Mouse (Mus musculus): ENCODE results near the gene Nedd9. TPM values are rescaled to one million over a fixed set of nuclear protein-coding genes. Genes with fewer than 3 reads are reported as not detected.

The Nedd9 gene
- total and polyA plus RNA-seq, 2 experiments from 2014 or later = 10.1 to 28.2 TPM

DNA sequence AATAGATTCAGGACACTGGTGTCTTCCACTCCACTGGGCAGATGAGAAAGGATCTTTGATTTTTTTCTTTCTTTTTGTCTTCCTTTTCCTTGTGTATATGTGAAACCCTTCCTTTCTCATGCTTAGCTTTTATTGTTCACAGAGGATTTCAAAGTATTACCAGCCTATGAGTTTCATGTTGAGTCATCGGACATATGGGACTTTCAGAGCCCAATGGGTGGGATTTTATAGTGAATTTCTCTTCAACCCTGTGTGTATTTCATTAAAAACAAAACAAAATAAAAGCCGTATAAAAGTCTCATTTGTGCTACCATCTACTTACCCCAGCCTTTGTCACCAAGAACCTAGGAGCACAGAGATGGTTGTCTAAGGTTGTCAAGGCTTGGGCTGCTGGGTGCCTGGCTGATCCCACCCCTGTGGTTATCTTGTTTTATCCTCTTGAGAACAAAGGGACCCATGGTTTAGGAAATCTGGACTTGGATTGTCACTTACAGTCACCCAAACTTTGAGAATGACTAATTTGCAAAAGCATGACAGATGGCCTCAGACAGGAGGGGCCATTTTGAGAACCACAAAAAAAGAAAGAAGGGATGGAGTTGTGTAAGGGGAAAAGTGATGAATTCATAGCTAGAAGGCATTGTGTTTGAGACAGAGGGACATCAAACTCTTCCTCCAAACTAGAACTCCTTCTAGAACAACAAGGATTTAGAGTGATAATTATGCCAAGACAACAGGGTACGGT, 41.9 kb downstream of the Nedd9 start:
- H3K9ac ChIP-seq (replicated peaks; ENCODE audit: low read depth, low read length) = no peak overlapping the region
- H3K9me3 ChIP-seq (replicated peaks; ENCODE audit: control insufficient read depth, low read length) = no peaks in the 10 kb centered on the region
- no peaks in the 10 kb centered on the region for H3K4me1 ChIP-seq (ENCODE audit: control insufficient read depth, insufficient read depth)
- no peak overlapping the region for H3K27ac ChIP-seq (ENCODE audit: low read depth)
- no peak for DNase-seq (ENCODE audit: low spot score)
- H3K4me3 ChIP-seq (ENCODE audit: low read depth, low read length) = no peak overlapping the region
- no peaks in the 10 kb centered on the region for H3K36me3 ChIP-seq (replicated peaks; ENCODE audit: control insufficient read depth, insufficient read depth, low read length)
- no peak overlapping the region for H3K4me2 ChIP-seq (ENCODE audit: low read depth, low read length)
- TF ChIP-seq EP300 (IDR thresholded peaks at IDR 0.05; ENCODE audit: low read depth) (no peak), CTCF (IDR thresholded peaks at IDR 0.05; ENCODE audit: low read depth) (no peak)
- ATAC-seq (ENCODE audit: insufficient read depth, low read depth) = no peak
- 89% methylated on average over 3 of the region's 3 CpGs for WGBS
- H3K27me3 ChIP-seq (ENCODE audit: control insufficient read depth, insufficient read depth, low read length) = peaks cover 95% of the 10 kb centered on the region

DNA sequence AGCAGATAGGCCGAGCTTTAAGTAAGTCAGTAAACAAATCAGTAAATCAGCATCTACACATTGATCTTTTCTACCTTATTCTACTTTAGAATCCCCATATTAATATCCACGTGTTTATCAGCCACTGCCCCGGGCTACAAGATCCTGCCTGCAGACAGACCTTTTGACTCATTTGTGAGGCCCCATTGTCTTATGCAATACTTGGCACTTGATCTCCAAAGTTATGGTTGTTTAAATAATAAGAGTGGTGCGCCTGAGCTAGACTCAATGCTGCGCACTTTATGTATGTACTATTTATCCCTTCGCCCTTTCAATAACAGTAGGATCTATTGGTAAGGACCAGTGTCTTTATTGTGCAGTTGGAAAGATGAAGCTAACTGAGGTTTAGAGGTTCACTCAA, 42.9 kb downstream of the Nedd9 start:
- no peaks in the 10 kb centered on the region for H3K4me1 ChIP-seq (ENCODE audit: control insufficient read depth, insufficient read depth)
- H3K4me3 ChIP-seq (ENCODE audit: low read depth, low read length) = no peak overlapping the region
- H3K36me3 ChIP-seq (replicated peaks; ENCODE audit: control insufficient read depth, insufficient read depth, low read length) = no peaks in the 10 kb centered on the region
- no peak for DNase-seq (ENCODE audit: low spot score)
- peaks cover 94% of the 10 kb centered on the region for H3K27me3 ChIP-seq (ENCODE audit: control insufficient read depth, insufficient read depth, low read length)
- no peak overlapping the region for H3K27ac ChIP-seq (ENCODE audit: low read depth)
- no peak overlapping the region for H3K9ac ChIP-seq (replicated peaks; ENCODE audit: low read depth, low read length)
- TF ChIP-seq EP300 (IDR thresholded peaks at IDR 0.05; ENCODE audit: low read depth) (no peak), CTCF (IDR thresholded peaks at IDR 0.05; ENCODE audit: low read depth) (no peak)
- 83% methylated on average over 6 of the region's 6 CpGs for WGBS
- H3K4me2 ChIP-seq (ENCODE audit: low read depth, low read length) = no peak overlapping the region
- no peak for ATAC-seq (ENCODE audit: insufficient read depth, low read depth)
- 0 out of 2 replicates have a peak, but pooled peaks cover 4% of the 10 kb centered on the region for H3K9me3 ChIP-seq (replicated peaks; ENCODE audit: control insufficient read depth, low read length)

GRCm38 (mm10) chr13:41442145-41442544, 45.0 kb downstream of the Nedd9 start:
- Histone ChIP-seq H3K9ac (replicated peaks; ENCODE audit: low read depth, low read length) (no peak overlapping the region), H3K9me3 (replicated peaks; ENCODE audit: control insufficient read depth, low read length) (peaks cover 4% of the 10 kb centered on the region; the same call in 1 of the 2 replicates), H3K36me3 (replicated peaks; ENCODE audit: control insufficient read depth, insufficient read depth, low read length) (no peaks in the 10 kb centered on the region), H3K4me3 (ENCODE audit: low read depth, low read length) (no peak overlapping the region), H3K27me3 (ENCODE audit: control insufficient read depth, insufficient read depth, low read length) (peaks cover 89% of the 10 kb centered on the region), H3K4me2 (ENCODE audit: low read depth, low read length) (no peak overlapping the region), H3K4me1 (ENCODE audit: control insufficient read depth, insufficient read depth) (no peaks in the 10 kb centered on the region), H3K27ac (ENCODE audit: low read depth) (no peak overlapping the region)
- no peak for TF ChIP-seq CTCF (IDR thresholded peaks at IDR 0.05; ENCODE audit: low read depth)
- TF ChIP-seq EP300 (IDR thresholded peaks at IDR 0.05; ENCODE audit: low read depth) = no peak
- 82% methylated on average over 4 of the region's 4 CpGs for WGBS
- DNase-seq (ENCODE audit: low spot score) (no peak), ATAC-seq (ENCODE audit: insufficient read depth, low read depth) (no peak)

- Histone ChIP-seq H3K27me3 (ENCODE audit: control insufficient read depth, insufficient read depth, low read length) (peaks cover 79% of the 10 kb centered on the region), H3K4me1 (ENCODE audit: control insufficient read depth, insufficient read depth) (no peaks in the 10 kb centered on the region), H3K4me3 (ENCODE audit: low read depth, low read length) (no peak overlapping the region), H3K9me3 (replicated peaks; ENCODE audit: control insufficient read depth, low read length) (peaks cover 4% of the 10 kb centered on the region; the same call in 1 of the 2 replicates), H3K36me3 (replicated peaks; ENCODE audit: control insufficient read depth, insufficient read depth, low read length) (no peaks in the 10 kb centered on the region), H3K4me2 (ENCODE audit: low read depth, low read length) (no peak overlapping the region), H3K27ac (ENCODE audit: low read depth) (no peak overlapping the region), H3K9ac (replicated peaks; ENCODE audit: low read depth, low read length) (no peak overlapping the region)
- TF ChIP-seq EP300 (IDR thresholded peaks at IDR 0.05; ENCODE audit: low read depth) (no peak), CTCF (IDR thresholded peaks at IDR 0.05; ENCODE audit: low read depth) (no peak)
- ATAC-seq (ENCODE audit: insufficient read depth, low read depth) (no peak), DNase-seq (ENCODE audit: low spot score) (no peak)
- WGBS = 80% methylated on average over 1 of the region's 1 CpGs
Measured at GRCm38 (mm10) chr13:41440205-41440604, 47.0 kb downstream of the Nedd9 start.

GRCm38 (mm10) chr13:41437390-41437789, 49.8 kb downstream of the Nedd9 start:
- no peaks in the 10 kb centered on the region for H3K4me1 ChIP-seq (ENCODE audit: control insufficient read depth, insufficient read depth)
- ATAC-seq (ENCODE audit: insufficient read depth, low read depth) (no peak), DNase-seq (ENCODE audit: low spot score) (no peak)
- H3K27ac ChIP-seq (ENCODE audit: low read depth) = no peak overlapping the region
- H3K4me3 ChIP-seq (ENCODE audit: low read depth, low read length) = no peak overlapping the region
- TF ChIP-seq EP300 (IDR thresholded peaks at IDR 0.05; ENCODE audit: low read depth) (no peak), CTCF (IDR thresholded peaks at IDR 0.05; ENCODE audit: low read depth) (no peak)
- no peak overlapping the region for H3K9ac ChIP-seq (replicated peaks; ENCODE audit: low read depth, low read length)
- no peak overlapping the region for H3K4me2 ChIP-seq (ENCODE audit: low read depth, low read length)
- WGBS = 84% methylated on average over 2 of the region's 2 CpGs
- H3K9me3 ChIP-seq (replicated peaks; ENCODE audit: control insufficient read depth, low read length) = peaks cover 4% of the 10 kb centered on the region; the same call in 1 of the 2 replicates
- no peaks in the 10 kb centered on the region for H3K36me3 ChIP-seq (replicated peaks; ENCODE audit: control insufficient read depth, insufficient read depth, low read length)
- peaks cover 55% of the 10 kb centered on the region for H3K27me3 ChIP-seq (ENCODE audit: control insufficient read depth, insufficient read depth, low read length)

GRCm38 (mm10) chr13:41436731-41437130, 50.4 kb downstream of the Nedd9 start:
- H3K4me2 ChIP-seq (ENCODE audit: low read depth, low read length) = no peak overlapping the region
- H3K27me3 ChIP-seq (ENCODE audit: control insufficient read depth, insufficient read depth, low read length) = peaks cover 50% of the 10 kb centered on the region
- DNase-seq (ENCODE audit: low spot score) (no peak), ATAC-seq (ENCODE audit: insufficient read depth, low read depth) (no peak)
- H3K4me3 ChIP-seq (ENCODE audit: low read depth, low read length) = no peak overlapping the region
- H3K36me3 ChIP-seq (replicated peaks; ENCODE audit: control insufficient read depth, insufficient read depth, low read length) = no peaks in the 10 kb centered on the region
- H3K9ac ChIP-seq (replicated peaks; ENCODE audit: low read depth, low read length) = no peak overlapping the region
- no peaks in the 10 kb centered on the region for H3K4me1 ChIP-seq (ENCODE audit: control insufficient read depth, insufficient read depth)
- TF ChIP-seq EP300 (IDR thresholded peaks at IDR 0.05; ENCODE audit: low read depth) (no peak), CTCF (IDR thresholded peaks at IDR 0.05; ENCODE audit: low read depth) (no peak)
- no peak overlapping the region for H3K27ac ChIP-seq (ENCODE audit: low read depth)
- 64% methylated on average over 5 of the region's 5 CpGs for WGBS
- H3K9me3 ChIP-seq (replicated peaks; ENCODE audit: control insufficient read depth, low read length) = peaks cover 4% of the 10 kb centered on the region; the same call in 1 of the 2 replicates

Data from heart, postnatal 0 days (tissue).